Mouse (Mus musculus) heart, embryonic 14.5 days (tissue): ENCODE data around the gene Myoz2. TPM values are rescaled to one million over a fixed set of nuclear protein-coding genes. Genes with fewer than 3 reads are reported as not detected.
A peak's percentile ranks its signal among the peaks of the same experiment; 100 is the strongest.

Source experiments
- ATAC-seq: fragments of 200-750 bp; cut with Nextera tagmentation; 2 replicates; pipeline ENCODE4 v1.8.0; 2017; ENCODE audit warnings: low read depth, moderate TSS enrichment; ENCODE audit not compliant: insufficient number of reproducible peaks, insufficient read depth, low FRiP score
- H3K27ac ChIP-seq, 2 experiments: fragments of 200-500 bp in 1 of 2; fragments of 300-500 bp in 1 of 2; sonication (generic) in 1 of 2; replicated peaks in 1 of 2; 2 replicates each; pipeline ENCODE4 v1.5.1; 2012 to 2014; ENCODE audit warnings: low read depth in 2 of 2, low read length in 2 of 2, control low read depth in 1 of 2, mild to moderate bottlenecking in 1 of 2, mixed read lengths in 1 of 2; ENCODE audit not compliant: control insufficient read depth in 1 of 2, insufficient read depth in 1 of 2
- H3K27me3 ChIP-seq: fragments of 300-500 bp; sonication (generic); 2 replicates; pipeline ENCODE4 v1.6.1; 2014; ENCODE audit warnings: mild to moderate bottlenecking, low read length, control low read depth; ENCODE audit not compliant: control insufficient read depth, insufficient read depth
- H3K36me3 ChIP-seq: fragments of 300-500 bp; sonication (generic); 2 replicates; pipeline ENCODE4 v1.6.1; 2014; ENCODE audit warnings: mild to moderate bottlenecking, control low read depth, low read length, mixed read lengths; ENCODE audit not compliant: control insufficient read depth, insufficient read depth
- H3K4me1 ChIP-seq, 2 experiments: fragments of 200-500 bp in 1 of 2; fragments of 300-500 bp in 1 of 2; sonication (generic) in 1 of 2; 2 replicates each; pipeline ENCODE4 v1.6.1; 2012 to 2014; ENCODE audit warnings: low read length in 2 of 2, control low read depth in 1 of 2, mixed read lengths in 1 of 2; ENCODE audit not compliant: control insufficient read depth in 2 of 2, insufficient read depth in 2 of 2
- H3K4me2 ChIP-seq: fragments of 300-500 bp; sonication (generic); 2 replicates; pipeline ENCODE4 v1.6.1; 2014; ENCODE audit warnings: mild to moderate bottlenecking, low read length
- H3K4me3 ChIP-seq, 2 experiments: fragments of 200-500 bp in 1 of 2; fragments of 300-500 bp in 1 of 2; sonication (generic) in 1 of 2; 2 replicates each; pipeline ENCODE4 v1.5.1; 2012 to 2014; ENCODE audit warnings: low read length in 2 of 2, mild to moderate bottlenecking in 2 of 2, control low read depth in 1 of 2, low read depth in 1 of 2, moderate library complexity in 1 of 2; ENCODE audit not compliant: control insufficient read depth in 1 of 2, insufficient read depth in 1 of 2
- H3K9ac ChIP-seq: fragments of 300-500 bp; sonication (generic); 2 replicates; pipeline ENCODE4 v1.6.1; 2014; ENCODE audit warnings: mild to moderate bottlenecking, low read length
- H3K9me3 ChIP-seq: fragments of 300-500 bp; sonication (generic); 2 replicates; pipeline ENCODE4 v1.6.1; 2016; ENCODE audit warnings: low read length, control low read depth; ENCODE audit not compliant: control insufficient read depth
- WGBS: fragments of 180-500 bp; shearing (Covaris S2); extraction: QIAGEN DNeasy Blood & Tissue Kit; methylation state at CpG from one replicate; pipeline ENCODE4 v1.1.7; 2014; 5-methylcytosine and 5-hydroxymethylcytosine counted together
- polyA plus RNA-seq: library from polyadenylated mRNA; unstranded; fragments of >200 nt; fragmentation: Nextera tagmentation; extraction: Ambion mirVana; gene quantifications from 2 replicates; pipeline ENCODE4 v1.2.1, GENCODE M21; 2014

The Myoz2 gene
- 230 and 232 TPM in 2 replicates for polyA plus RNA-seq

- Histone ChIP-seq H3K27me3 (no peaks in the 10 kb centered on the region), H3K4me1 (peaks cover 6 to 23% of the 10 kb centered on the region in 2 experiments; a peak in 3 of 4 replicates), H3K9ac (peak within 1 kb of the TSS; percentile 83), H3K4me3 (peak within 1 kb of the TSS; percentile 45 to 61), H3K9me3 (no peaks in the 10 kb centered on the region), H3K4me2 (peak within 1 kb of the TSS; percentile 70), H3K27ac (peak within 1 kb of the TSS; percentile 90 to 97), H3K36me3 (no peaks in the 10 kb centered on the region; the same call in none of the 2 replicates)
- WGBS: 29% methylated on average over 7 of the region's 7 CpGs
- peak; percentile 77; the same call in 1 of the 2 replicates for ATAC-seq
These were observed at the start of gene Myoz2 for GRCm38 (mm10) chr3:123034752-123035151. Gene Myoz2, minus strand, starts transcription at chr3:123035015.

GRCm38 (mm10) chr3:123081665-123082064 is 46.9 kb upstream of the Myoz2 start:
- 18% methylated on average over 3 of the region's 3 CpGs for WGBS
- peak overlapping the region in 1 of 2 experiments; percentile 35; a peak in 2 of 4 replicates for H3K27ac ChIP-seq

GRCm38 (mm10) chr3:123080943-123081342 is 46.1 kb upstream of the Myoz2 start:
- no peak for ATAC-seq
- no peak overlapping the region for H3K9ac ChIP-seq
- H3K4me1 ChIP-seq: peaks cover 3 to 9% of the 10 kb centered on the region in 2 experiments
- no peaks in the 10 kb centered on the region for H3K9me3 ChIP-seq
- no peak overlapping the region for H3K4me2 ChIP-seq
- H3K4me3 ChIP-seq: no peak overlapping the region
- no peaks in the 10 kb centered on the region for H3K27me3 ChIP-seq
- H3K36me3 ChIP-seq: no peaks in the 10 kb centered on the region
- 77% methylated on average over 7 of the region's 7 CpGs for WGBS
- H3K27ac ChIP-seq: no peak overlapping the region

More at GRCm38 (mm10) chr3:123081665-123082064, 46.9 kb upstream of the Myoz2 start:
- Histone ChIP-seq H3K27me3 (no peaks in the 10 kb centered on the region), H3K4me3 (no peak overlapping the region), H3K9ac (no peak overlapping the region), H3K9me3 (no peaks in the 10 kb centered on the region), H3K36me3 (no peaks in the 10 kb centered on the region), H3K4me2 (no peak overlapping the region), H3K4me1 (peaks cover 4 to 8% of the 10 kb centered on the region in 2 experiments; a peak in 3 of 4 replicates)
- no peak for ATAC-seq

- Histone ChIP-seq H3K9me3 (no peaks in the 10 kb centered on the region), H3K4me3 (no peak overlapping the region), H3K27me3 (no peaks in the 10 kb centered on the region), H3K9ac (no peak overlapping the region), H3K4me2 (no peak overlapping the region), H3K4me1 (peaks cover 5 to 14% of the 10 kb centered on the region in 2 experiments), H3K27ac (no peak overlapping the region), H3K36me3 (no peaks in the 10 kb centered on the region)
- WGBS: 78% methylated on average over 19 of the region's 19 CpGs
- ATAC-seq: no peak
These were observed 45.4 kb upstream of the Myoz2 start for GRCm38 (mm10) chr3:123080017-123080725.

GRCm38 (mm10) chr3:123075759-123076158 is 40.9 kb upstream of the Myoz2 start:
- Histone ChIP-seq H3K27ac (no peak overlapping the region), H3K27me3 (no peaks in the 10 kb centered on the region), H3K9me3 (no peaks in the 10 kb centered on the region), H3K4me2 (no peak overlapping the region), H3K36me3 (no peaks in the 10 kb centered on the region), H3K4me1 (peaks cover 6 to 18% of the 10 kb centered on the region in 2 experiments), H3K4me3 (no peak overlapping the region), H3K9ac (no peak overlapping the region)
- no peak for ATAC-seq
- WGBS: 25% methylated on average over 3 of the region's 3 CpGs

- no peaks in the 10 kb centered on the region for H3K36me3 ChIP-seq
- H3K4me3 ChIP-seq: no peak overlapping the region
- no peaks in the 10 kb centered on the region for H3K9me3 ChIP-seq
- peaks cover 6 to 25% of the 10 kb centered on the region in 2 experiments for H3K4me1 ChIP-seq
- H3K27ac ChIP-seq: no peak overlapping the region
- H3K4me2 ChIP-seq: no peak overlapping the region
- no peak for ATAC-seq
- H3K27me3 ChIP-seq: no peaks in the 10 kb centered on the region
- no peak overlapping the region for H3K9ac ChIP-seq
These were observed 40.2 kb upstream of the Myoz2 start for GRCm38 (mm10) chr3:123075034-123075433.

GRCm38 (mm10) chr3:123073351-123073750 is 38.5 kb upstream of the Myoz2 start:
- Histone ChIP-seq H3K4me1 (peaks cover 6 to 26% of the 10 kb centered on the region in 2 experiments), H3K27ac (no peak overlapping the region), H3K4me2 (no peak overlapping the region), H3K4me3 (no peak overlapping the region), H3K27me3 (no peaks in the 10 kb centered on the region), H3K36me3 (no peaks in the 10 kb centered on the region), H3K9ac (no peak overlapping the region), H3K9me3 (no peaks in the 10 kb centered on the region)
- no peak for ATAC-seq
